Mouse (Mus musculus): Measurements from ENCODE around the gene Cdh13. TPM values are rescaled to one million over a fixed set of nuclear protein-coding genes. Genes with fewer than 3 reads are reported as not detected.

Cdh13 gene
- polyA plus RNA-seq, 1 experiment from 2014 or later = 18.2 TPM

DNA sequence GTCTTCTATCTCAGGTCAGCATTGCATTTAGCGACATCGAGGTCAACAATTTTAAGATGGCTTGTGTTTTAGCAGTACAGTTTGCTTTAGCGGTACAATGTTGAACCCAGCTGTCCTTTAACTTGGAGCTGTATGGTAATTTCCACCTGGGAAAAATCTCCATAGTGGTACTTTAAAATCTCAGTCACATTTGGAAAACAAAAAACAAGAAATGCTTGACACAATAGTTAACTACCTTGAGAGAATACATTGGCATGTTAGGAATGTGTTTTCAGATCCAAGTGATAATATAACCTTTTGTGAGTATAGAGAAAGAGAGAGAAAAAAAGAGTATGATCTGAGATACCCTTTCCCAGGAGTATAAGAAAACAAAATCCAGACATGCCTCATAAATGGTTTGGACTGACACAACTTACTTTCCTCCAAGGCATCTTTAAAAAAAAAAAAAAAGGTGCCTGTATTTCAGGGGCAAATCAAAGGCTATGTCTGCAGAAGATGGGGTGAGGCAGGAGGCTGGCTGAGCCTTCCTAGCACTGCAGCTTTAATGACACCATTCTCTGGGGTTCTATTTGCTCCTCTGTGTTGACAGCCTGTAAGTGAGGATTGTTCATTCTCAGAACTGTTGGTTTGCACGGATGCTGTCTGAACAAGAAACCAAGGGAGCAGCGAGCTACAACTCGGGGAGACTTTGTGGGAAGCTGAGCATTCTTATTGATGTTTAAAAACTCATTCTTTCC lies 365.4 kb downstream of the Cdh13 start:
- no peaks in the 10 kb centered on the region for H3K36me3 ChIP-seq (ENCODE audit: control insufficient read depth, insufficient read depth, low read length)
- H3K4me3 ChIP-seq (ENCODE audit: low read depth, low read length) = no peak overlapping the region
- no peak overlapping the region for H3K9ac ChIP-seq (ENCODE audit: low read length)
- DNase-seq (ENCODE audit: low spot score) (no peak), ATAC-seq (replicated peaks; ENCODE audit: low FRiP score, low TSS enrichment, low read depth) (no peak)
- no peaks in the 10 kb centered on the region for H3K9me3 ChIP-seq (ENCODE audit: control insufficient read depth, low read length)
- H3K27ac ChIP-seq (ENCODE audit: low read depth) = no peak overlapping the region
- no peaks in the 10 kb centered on the region for H3K4me1 ChIP-seq (replicated peaks; ENCODE audit: control insufficient read depth, insufficient read depth, low read length)
- WGBS = 68% methylated on average over 6 of the region's 6 CpGs
- H3K4me2 ChIP-seq (ENCODE audit: low read length) = no peak overlapping the region
- H3K27me3 ChIP-seq (replicated peaks; ENCODE audit: control insufficient read depth, insufficient read depth, low read length) = no peaks in the 10 kb centered on the region

DNA sequence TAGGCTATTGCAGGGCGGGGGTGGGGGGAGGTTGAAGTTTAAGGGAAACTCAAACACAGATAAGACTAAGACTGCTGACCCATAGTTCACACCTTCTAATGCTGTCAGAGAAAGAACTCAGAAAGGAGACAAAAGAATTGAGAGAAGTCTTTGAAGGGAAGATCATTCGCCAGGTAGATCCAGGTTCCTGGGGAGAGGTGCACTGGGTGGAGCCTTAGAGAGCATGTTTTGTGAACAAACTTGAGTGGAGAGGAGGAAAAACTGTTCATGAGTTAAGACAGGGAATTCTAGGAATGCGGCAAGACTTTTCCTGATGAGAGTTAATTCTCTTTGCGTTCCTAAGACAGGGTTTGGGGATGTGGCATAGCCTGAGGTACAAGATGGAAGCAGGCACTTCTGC lies 366.4 kb downstream of the Cdh13 start:
- H3K4me1 ChIP-seq (replicated peaks; ENCODE audit: control insufficient read depth, insufficient read depth, low read length) = no peaks in the 10 kb centered on the region
- H3K36me3 ChIP-seq (ENCODE audit: control insufficient read depth, insufficient read depth, low read length) = no peaks in the 10 kb centered on the region
- H3K27ac ChIP-seq (ENCODE audit: low read depth) = no peak overlapping the region
- DNase-seq (ENCODE audit: low spot score) (no peak), ATAC-seq (replicated peaks; ENCODE audit: low FRiP score, low TSS enrichment, low read depth) (no peak)
- H3K4me2 ChIP-seq (ENCODE audit: low read length) = no peak overlapping the region
- no peak overlapping the region for H3K9ac ChIP-seq (ENCODE audit: low read length)
- H3K4me3 ChIP-seq (ENCODE audit: low read depth, low read length) = no peak overlapping the region
- no peaks in the 10 kb centered on the region for H3K9me3 ChIP-seq (ENCODE audit: control insufficient read depth, low read length)
- WGBS = 71% methylated on average over 4 of the region's 4 CpGs
- no peaks in the 10 kb centered on the region for H3K27me3 ChIP-seq (replicated peaks; ENCODE audit: control insufficient read depth, insufficient read depth, low read length)

DNA sequence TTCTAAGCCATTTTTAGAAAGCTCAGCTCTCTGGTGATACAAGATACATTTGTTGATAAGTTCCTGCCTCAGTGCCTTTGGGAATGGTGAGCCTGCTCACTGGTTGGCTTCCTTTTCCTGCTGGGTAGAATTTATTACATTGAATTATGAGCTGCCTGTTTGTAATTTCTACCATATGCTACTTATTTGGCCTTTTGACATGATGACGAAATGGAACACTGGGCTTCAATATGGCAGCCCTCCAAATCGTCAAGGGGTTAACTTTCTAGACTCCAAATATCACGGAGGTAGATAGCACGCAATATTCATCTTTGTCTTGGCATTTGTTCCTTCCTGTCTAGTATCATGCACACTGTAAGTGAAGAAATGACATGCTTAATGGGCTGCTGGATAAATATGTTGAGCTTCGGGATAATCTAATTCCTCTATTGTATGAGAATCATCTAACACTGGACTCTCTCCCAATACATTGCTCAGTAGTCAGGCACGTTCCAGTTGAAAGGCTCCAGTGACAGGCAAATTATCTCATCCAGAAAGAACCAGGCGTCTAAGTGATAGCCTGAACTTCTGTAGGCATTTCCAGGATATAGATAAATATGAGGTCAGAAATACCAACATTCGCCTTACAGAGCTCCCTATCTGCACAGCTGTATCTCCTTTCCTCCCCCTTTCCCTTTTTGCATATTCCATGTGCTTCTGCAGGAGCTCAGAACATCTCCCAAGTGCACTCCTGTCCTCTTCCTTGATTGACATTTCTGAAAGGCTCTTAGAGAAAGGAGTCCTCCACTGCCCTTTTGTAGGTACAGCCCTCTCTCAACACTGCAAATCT lies 378.7 kb downstream of the Cdh13 start:
- Histone ChIP-seq H3K9ac (ENCODE audit: low read length) (no peak overlapping the region), H3K4me1 (replicated peaks; ENCODE audit: control insufficient read depth, insufficient read depth, low read length) (no peaks in the 10 kb centered on the region), H3K4me2 (ENCODE audit: low read length) (no peak overlapping the region), H3K9me3 (ENCODE audit: control insufficient read depth, low read length) (0 out of 2 replicates have a peak, but pooled peaks cover 8% of the 10 kb centered on the region), H3K27ac (ENCODE audit: low read depth) (no peak overlapping the region), H3K36me3 (ENCODE audit: control insufficient read depth, insufficient read depth, low read length) (no peaks in the 10 kb centered on the region), H3K4me3 (ENCODE audit: low read depth, low read length) (no peak overlapping the region), H3K27me3 (replicated peaks; ENCODE audit: control insufficient read depth, insufficient read depth, low read length) (no peaks in the 10 kb centered on the region)
- DNase-seq (ENCODE audit: low spot score) (no peak), ATAC-seq (replicated peaks; ENCODE audit: low FRiP score, low TSS enrichment, low read depth) (no peak)
- 60% methylated on average over 8 of the region's 8 CpGs for WGBS

GRCm38 (mm10) chr8:118665081-118665480 lies 381.5 kb downstream of the Cdh13 start:
- no peak for ATAC-seq (replicated peaks; ENCODE audit: low FRiP score, low TSS enrichment, low read depth)
- no peak overlapping the region for H3K4me3 ChIP-seq (ENCODE audit: low read depth, low read length)
- H3K27me3 ChIP-seq (replicated peaks; ENCODE audit: control insufficient read depth, insufficient read depth, low read length) = no peaks in the 10 kb centered on the region
- DNase-seq (ENCODE audit: low spot score) = no peak
- 79% methylated on average over 5 of the region's 5 CpGs for WGBS
- H3K9ac ChIP-seq (ENCODE audit: low read length) = no peak overlapping the region
- H3K9me3 ChIP-seq (ENCODE audit: control insufficient read depth, low read length) = 0 out of 2 replicates have a peak, but pooled peaks cover 8% of the 10 kb centered on the region
- no peak overlapping the region for H3K27ac ChIP-seq (ENCODE audit: low read depth)
- H3K4me1 ChIP-seq (replicated peaks; ENCODE audit: control insufficient read depth, insufficient read depth, low read length) = no peaks in the 10 kb centered on the region
- no peaks in the 10 kb centered on the region for H3K36me3 ChIP-seq (ENCODE audit: control insufficient read depth, insufficient read depth, low read length)
- no peak overlapping the region for H3K4me2 ChIP-seq (ENCODE audit: low read length)

DNA sequence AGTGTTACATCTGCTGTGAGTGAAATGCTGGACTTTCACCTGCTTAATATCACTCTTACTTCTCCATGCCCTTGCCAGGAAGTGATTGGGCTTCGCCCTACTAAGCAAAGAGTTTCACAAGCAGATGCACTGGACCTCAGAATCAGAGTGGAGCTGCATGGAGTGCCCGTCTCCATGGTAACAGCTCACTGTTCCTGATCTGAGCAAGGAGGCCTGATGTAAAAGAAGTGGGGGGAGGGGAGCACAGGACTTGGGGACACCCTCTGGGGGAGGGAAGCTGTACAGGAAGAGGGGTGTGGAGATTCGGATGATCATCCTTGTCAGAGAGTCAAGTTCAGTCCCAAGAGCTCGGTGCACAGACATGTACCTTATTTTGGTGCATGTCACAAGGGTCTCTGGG lies 384.2 kb downstream of the Cdh13 start:
- ATAC-seq (replicated peaks; ENCODE audit: low FRiP score, low TSS enrichment, low read depth) (no peak), DNase-seq (ENCODE audit: low spot score) (no peak)
- H3K9me3 ChIP-seq (ENCODE audit: control insufficient read depth, low read length) = 0 out of 2 replicates have a peak, but pooled peaks cover 5% of the 10 kb centered on the region
- no peaks in the 10 kb centered on the region for H3K27me3 ChIP-seq (replicated peaks; ENCODE audit: control insufficient read depth, insufficient read depth, low read length)
- no peaks in the 10 kb centered on the region for H3K4me1 ChIP-seq (replicated peaks; ENCODE audit: control insufficient read depth, insufficient read depth, low read length)
- H3K27ac ChIP-seq (ENCODE audit: low read depth) = no peak overlapping the region
- no peak overlapping the region for H3K4me3 ChIP-seq (ENCODE audit: low read depth, low read length)
- no peak overlapping the region for H3K9ac ChIP-seq (ENCODE audit: low read length)
- no peak overlapping the region for H3K4me2 ChIP-seq (ENCODE audit: low read length)
- H3K36me3 ChIP-seq (ENCODE audit: control insufficient read depth, insufficient read depth, low read length) = no peaks in the 10 kb centered on the region
- WGBS = 89% methylated on average over 4 of the region's 4 CpGs

- H3K4me2 ChIP-seq (ENCODE audit: low read length) = no peak overlapping the region
- ATAC-seq (replicated peaks; ENCODE audit: low FRiP score, low TSS enrichment, low read depth) (no peak), DNase-seq (ENCODE audit: low spot score) (no peak)
- no peaks in the 10 kb centered on the region for H3K4me1 ChIP-seq (replicated peaks; ENCODE audit: control insufficient read depth, insufficient read depth, low read length)
- no peak overlapping the region for H3K27ac ChIP-seq (ENCODE audit: low read depth)
- 85% methylated on average over 6 of the region's 6 CpGs for whole genome bisulfite sequencing
- H3K36me3 ChIP-seq (ENCODE audit: control insufficient read depth, insufficient read depth, low read length) = no peaks in the 10 kb centered on the region
- H3K9ac ChIP-seq (ENCODE audit: low read length) = no peak overlapping the region
- no peaks in the 10 kb centered on the region for H3K27me3 ChIP-seq (replicated peaks; ENCODE audit: control insufficient read depth, insufficient read depth, low read length)
- no peak overlapping the region for H3K4me3 ChIP-seq (ENCODE audit: low read depth, low read length)
- no peaks in the 10 kb centered on the region for H3K9me3 ChIP-seq (ENCODE audit: control insufficient read depth, low read length)
Measured at GRCm38 (mm10) chr8:118676233-118676632, 392.7 kb downstream of the Cdh13 start.

DNA sequence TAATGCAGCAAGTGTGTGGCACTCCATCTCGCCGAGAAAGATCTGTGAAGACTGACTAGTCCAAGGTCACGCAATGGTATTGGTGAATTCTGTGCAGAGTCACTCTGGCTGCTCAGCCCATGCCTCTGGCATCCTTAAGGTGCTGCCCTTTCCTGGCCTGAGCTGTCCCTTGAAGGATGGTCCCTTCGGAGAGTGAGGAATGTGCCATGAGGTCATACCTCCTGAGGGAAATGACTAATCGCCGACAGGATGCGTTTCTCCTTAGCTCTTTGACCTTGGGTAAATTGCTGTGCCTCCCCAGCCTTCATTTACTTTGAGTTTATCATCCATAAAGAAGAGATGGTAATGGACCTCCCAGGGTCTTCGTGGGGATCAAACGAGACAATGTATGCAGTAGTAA lies 395.8 kb downstream of the Cdh13 start:
- H3K9me3 ChIP-seq (ENCODE audit: control insufficient read depth, low read length) = no peaks in the 10 kb centered on the region
- 60% methylated on average over 9 of the region's 9 CpGs for WGBS

DNA sequence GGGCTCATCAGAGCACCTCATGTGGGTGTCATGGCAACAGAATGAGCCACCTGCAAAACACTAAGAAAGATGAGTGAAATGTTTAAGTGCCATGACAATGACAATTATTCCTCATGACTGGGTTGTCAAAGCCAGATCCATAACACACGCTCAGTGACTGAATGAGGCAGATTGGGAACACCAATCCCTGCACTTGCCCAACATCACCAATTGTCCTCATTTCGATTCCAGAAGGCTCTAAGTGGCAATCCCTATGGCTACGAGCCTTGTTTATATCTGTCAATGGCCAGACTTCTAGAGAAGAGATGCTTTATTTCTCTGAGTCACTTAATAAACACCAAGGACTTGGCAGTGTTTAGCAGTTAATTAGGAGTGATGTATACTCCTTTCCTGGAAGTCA lies 399.9 kb downstream of the Cdh13 start:
- no peak for DNase-seq (ENCODE audit: low spot score)
- no peaks in the 10 kb centered on the region for H3K9me3 ChIP-seq (ENCODE audit: control insufficient read depth, low read length)
- H3K27me3 ChIP-seq (replicated peaks; ENCODE audit: control insufficient read depth, insufficient read depth, low read length) = no peaks in the 10 kb centered on the region
- no peak overlapping the region for H3K4me2 ChIP-seq (ENCODE audit: low read length)
- 52% methylated on average over 3 of the region's 3 CpGs for WGBS
- H3K27ac ChIP-seq (ENCODE audit: low read depth) = no peak overlapping the region
- no peak overlapping the region for H3K4me3 ChIP-seq (ENCODE audit: low read depth, low read length)
- H3K4me1 ChIP-seq (replicated peaks; ENCODE audit: control insufficient read depth, insufficient read depth, low read length) = no peaks in the 10 kb centered on the region
- no peaks in the 10 kb centered on the region for H3K36me3 ChIP-seq (ENCODE audit: control insufficient read depth, insufficient read depth, low read length)
- no peak for ATAC-seq (replicated peaks; ENCODE audit: low FRiP score, low TSS enrichment, low read depth)
- H3K9ac ChIP-seq (ENCODE audit: low read length) = no peak overlapping the region

More for the DNA sequence above, 395.8 kb downstream of the Cdh13 start:
- H3K4me2 ChIP-seq (ENCODE audit: low read length) = no peak overlapping the region
- no peak overlapping the region for H3K4me3 ChIP-seq (ENCODE audit: low read depth, low read length)
- no peaks in the 10 kb centered on the region for H3K4me1 ChIP-seq (replicated peaks; ENCODE audit: control insufficient read depth, insufficient read depth, low read length)
- H3K27me3 ChIP-seq (replicated peaks; ENCODE audit: control insufficient read depth, insufficient read depth, low read length) = no peaks in the 10 kb centered on the region
- H3K9ac ChIP-seq (ENCODE audit: low read length) = no peak overlapping the region
- DNase-seq (ENCODE audit: low spot score) (no peak), ATAC-seq (replicated peaks; ENCODE audit: low FRiP score, low TSS enrichment, low read depth) (no peak)
- H3K27ac ChIP-seq (ENCODE audit: low read depth) = no peak overlapping the region
- no peaks in the 10 kb centered on the region for H3K36me3 ChIP-seq (ENCODE audit: control insufficient read depth, insufficient read depth, low read length)

Measured in intestine, embryonic 14.5 days (tissue).